ENCODE assay signal across 11 mouse cellular contexts in genomic region chr6:147574454-147575182, GRCm38 (mm10).
A peak's percentile ranks its signal among the peaks of the same experiment; 100 is the strongest.
DNase-seq lines count a peak whose midpoint lies in the region; ATAC-seq and TF ChIP-seq lines count a peak whose summit lies in the region.
"Had no signal": no experiment of that assay in that cellular context is flagged by ENCODE, and none has a peak within 500 bp of the region (broad histone marks: within the 10 kb centered on the region; RNA-seq: fewer than 3 reads in every experiment).

No protein-coding gene starts in this region.

- no peaks in the 10 kb centered on the region for H3K9me3 ChIP-seq in lung, embryonic 14.5 days (ENCODE audit: low read depth, low read length)
- no peaks in the 10 kb centered on the region for H3K9me3 ChIP-seq in lung, postnatal 0 days (ENCODE audit: low read length)
- no peaks in the 10 kb centered on the region for H3K9me3 ChIP-seq in embryonic facial prominence, embryonic 12.5 days
- H3K9me3 ChIP-seq: heart, embryonic 12.5 days had no signal

- no peaks in the 10 kb centered on the region for H3K27me3 ChIP-seq in lung, embryonic 14.5 days (ENCODE audit: insufficient read depth, low read length)
- H3K27me3 ChIP-seq in lung, postnatal 0 days (replicated peaks; ENCODE audit: insufficient read depth, low read length) = no peaks in the 10 kb centered on the region
- H3K27me3 ChIP-seq in embryonic facial prominence, embryonic 12.5 days = no peaks in the 10 kb centered on the region
- H3K27me3 ChIP-seq: heart, embryonic 12.5 days; Patski had no signal

- no peak for DNase-seq in gastrocnemius, adult 2 months
- DNase-seq in gastrocnemius, adult 8-10 months (ENCODE audit: low spot score in 2 of 2) = no peak
- DNase-seq in lung, embryonic 14.5 days = no peak
- no peak for DNase-seq in lung, postnatal 0 days (ENCODE audit: low spot score)
- DNase-seq in urinary bladder, postnatal 4 days (ENCODE audit: low spot score in 2 of 2) = no peak
- no peak for DNase-seq in thymus, postnatal 25 days
- DNase-seq: liver, postnatal 0 days had no signal

- TF ChIP-seq EP300 in lung, postnatal 0 days (IDR thresholded peaks at IDR 0.05) = no peak

- no peak overlapping the region for H3K4me3 ChIP-seq in gastrocnemius, adult 2 months
- no peak overlapping the region for H3K4me3 ChIP-seq in lung, embryonic 14.5 days (ENCODE audit: low read depth, low read length)
- H3K4me3 ChIP-seq in lung, postnatal 0 days (ENCODE audit: low read depth, low read length) = no peak overlapping the region
- no peak overlapping the region for H3K4me3 ChIP-seq in embryonic facial prominence, embryonic 12.5 days
- H3K4me3 ChIP-seq: heart, embryonic 12.5 days had no signal

- peak; percentile 49; the same call in 1 of the 2 replicates for ATAC-seq in lung, embryonic 14.5 days (ENCODE audit: insufficient read depth)
- ATAC-seq in lung, postnatal 0 days = no peak
- no peak for ATAC-seq in embryonic facial prominence, embryonic 12.5 days (ENCODE audit: insufficient number of reproducible peaks, insufficient read depth, low FRiP score, low TSS enrichment)
- peak; percentile 54 for ATAC-seq in megakaryocyte progenitor cell, adult 5-6 weeks (replicated peaks; ENCODE audit: poor library complexity)
- ATAC-seq: liver, postnatal 0 days; Patski had no signal

- peak overlapping the region; percentile 28; the same call in 1 of the 2 replicates for H3K27ac ChIP-seq in gastrocnemius, adult 2 months
- H3K27ac ChIP-seq in lung, embryonic 14.5 days (ENCODE audit: low read depth) = no peak overlapping the region
- no peak overlapping the region for H3K27ac ChIP-seq in lung, postnatal 0 days (ENCODE audit: low read length)
- peak overlapping the region; percentile 37; the same call in 1 of the 2 replicates for H3K27ac ChIP-seq in embryonic facial prominence, embryonic 12.5 days

- TF ChIP-seq CTCF in gastrocnemius, adult 2 months (IDR thresholded peaks at IDR 0.05) = no peak
- TF ChIP-seq CTCF in lung, embryonic 14.5 days (IDR thresholded peaks at IDR 0.05; ENCODE audit: low read depth) = no peak
- TF ChIP-seq CTCF in lung, postnatal 0 days (IDR thresholded peaks at IDR 0.05) = no peak

- H3K36me3 ChIP-seq in lung, embryonic 14.5 days (ENCODE audit: insufficient read depth) = no peaks in the 10 kb centered on the region
- H3K36me3 ChIP-seq in lung, postnatal 0 days (ENCODE audit: insufficient read depth, low read length) = no peaks in the 10 kb centered on the region
- H3K36me3 ChIP-seq in embryonic facial prominence, embryonic 12.5 days = no peaks in the 10 kb centered on the region
- H3K36me3 ChIP-seq: heart, embryonic 12.5 days had no signal

- peaks cover 7% of the 10 kb centered on the region for H3K4me1 ChIP-seq in lung, embryonic 14.5 days (ENCODE audit: insufficient read depth)
- no peaks in the 10 kb centered on the region for H3K4me1 ChIP-seq in lung, postnatal 0 days (ENCODE audit: insufficient read depth, low read depth, low read length)
- H3K4me1 ChIP-seq in embryonic facial prominence, embryonic 12.5 days = peaks cover 12% of the 10 kb centered on the region

- no peak overlapping the region for H3K9ac ChIP-seq in lung, embryonic 14.5 days
- H3K9ac ChIP-seq in lung, postnatal 0 days (replicated peaks; ENCODE audit: low read depth) = no peak overlapping the region
- no peak overlapping the region for H3K9ac ChIP-seq in embryonic facial prominence, embryonic 12.5 days
- H3K9ac ChIP-seq: heart, embryonic 12.5 days; liver, postnatal 0 days had no signal

- intact Hi-C loops in gastrocnemius, adult 2 months (cut with DNase I) = loop anchor here (5.0 kb wide), 1 partner anchor 92 kb away; no protein-coding TSS in a partner anchor

- 46% methylated on average over 5 of the region's 5 CpGs for WGBS in lung, embryonic 14.5 days
- 47% methylated on average over 5 of the region's 5 CpGs for WGBS in lung, postnatal 0 days
- 42% methylated on average over 5 of the region's 5 CpGs for WGBS in embryonic facial prominence, embryonic 12.5 days

- no peak overlapping the region for H3K4me2 ChIP-seq in lung, embryonic 14.5 days
- no peak overlapping the region for H3K4me2 ChIP-seq in lung, postnatal 0 days (replicated peaks; ENCODE audit: low read depth, low read length)
- H3K4me2 ChIP-seq in embryonic facial prominence, embryonic 12.5 days (replicated peaks) = no peak overlapping the region
- H3K4me2 ChIP-seq: heart, embryonic 12.5 days had no signal

Comparison
In these comparisons a context has a peak if more than half of its experiments do, and no peak if none do; other contexts are left out.
1. ATAC-seq: peak in lung, embryonic 14.5 days (single experiment) and megakaryocyte progenitor cell, adult 5-6 weeks (single experiment); none in lung, postnatal 0 days (single experiment) and embryonic facial prominence, embryonic 12.5 days (single experiment).
2. H3K27ac ChIP-seq: peak in gastrocnemius, adult 2 months (single experiment) and embryonic facial prominence, embryonic 12.5 days (single experiment); none in lung, embryonic 14.5 days (single experiment) and lung, postnatal 0 days (single experiment).